Mouse (Mus musculus) A20 (cell line): Measurements from ENCODE around the gene Atp5g1.
"Not testable (repeated sequence)": the region's sequence is repeated elsewhere in the genome, so short reads cannot be mapped to it uniquely, and the experiment has no call there.

Experiments
- DNase-seq: peaks from one replicate; pipeline ENCODE4 v3.0.0-alpha.2; 2011; ENCODE audit warnings: low read depth, low spot score

Gene Atp5g1

GRCm38 (mm10) chr11:96075509-96076220 lies at the start of gene Atp5g1:
Atp5g1 (minus strand) TSS chr11:96075670.
- DNase-seq, result peak; percentile 99

- no peak for DNase-seq
Observed at GRCm38 (mm10) chr11:96124052-96124914, 48.8 kb upstream of the Atp5g1 start.

DNA sequence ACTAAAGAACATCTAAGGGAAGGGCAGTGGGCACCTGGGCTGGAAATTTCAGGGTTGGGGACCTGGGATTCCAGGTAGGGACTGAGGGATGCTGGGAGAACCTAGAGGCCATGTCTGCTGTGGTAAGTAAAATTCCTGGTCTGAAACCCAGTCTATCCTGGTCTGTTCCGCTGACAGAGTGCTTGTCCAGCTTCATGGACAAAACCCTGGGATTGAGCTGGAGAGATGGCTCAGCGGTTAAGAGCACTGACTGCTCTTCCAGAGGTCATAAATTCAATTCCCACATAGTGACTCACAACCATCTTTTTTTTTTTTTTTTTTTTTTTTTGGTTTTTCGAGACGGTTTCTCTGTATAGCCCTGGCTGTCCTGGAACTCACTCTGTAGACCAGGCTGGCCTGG lies 47.3 kb upstream of the Atp5g1 start:
- DNase-seq, result not testable (repeated sequence)

DNA sequence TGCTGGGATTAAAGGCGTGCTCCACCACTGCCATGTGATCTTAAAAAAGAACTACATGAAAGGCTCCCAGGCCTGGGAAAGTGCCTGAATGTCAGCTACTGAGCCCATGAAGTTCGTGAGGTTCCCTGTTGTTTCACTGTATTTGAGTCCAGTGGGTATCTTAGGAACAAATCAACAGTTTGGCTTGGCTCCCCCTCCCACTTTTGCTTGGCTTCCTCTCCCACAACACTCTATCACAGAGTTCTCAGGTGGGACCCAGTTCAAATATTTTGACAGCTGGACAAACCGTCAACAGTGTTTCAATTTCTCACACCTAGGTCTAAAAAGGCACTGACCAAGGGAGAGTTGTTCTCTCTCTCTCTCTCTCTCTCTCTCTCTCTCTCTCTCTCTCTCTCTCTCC lies 43.9 kb upstream of the Atp5g1 start:
- DNase-seq, result no peak

GRCm38 (mm10) chr11:96116925-96117324 lies 41.5 kb upstream of the Atp5g1 start:
- not testable (repeated sequence) for DNase-seq

DNA sequence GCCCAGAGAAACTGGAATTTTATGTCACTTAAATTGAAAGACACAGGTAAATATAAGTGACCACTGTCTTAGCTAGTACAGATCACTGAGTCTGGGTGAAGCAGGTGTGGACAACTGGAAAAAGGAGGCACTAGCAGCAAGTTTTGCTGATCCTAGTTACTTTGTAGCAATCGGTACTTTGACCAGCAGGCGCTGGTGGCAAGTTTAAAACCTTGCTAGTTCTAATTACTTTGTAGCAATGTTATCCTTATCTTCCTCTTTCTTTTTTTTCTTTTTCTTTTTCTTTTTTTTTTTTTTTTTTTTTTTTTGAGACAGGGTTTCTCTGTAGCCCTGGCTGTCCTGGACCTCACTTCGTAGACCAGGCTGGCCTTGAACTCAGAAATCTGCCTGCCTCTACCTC lies 40.6 kb upstream of the Atp5g1 start:
- no peak for DNase-seq

DNA sequence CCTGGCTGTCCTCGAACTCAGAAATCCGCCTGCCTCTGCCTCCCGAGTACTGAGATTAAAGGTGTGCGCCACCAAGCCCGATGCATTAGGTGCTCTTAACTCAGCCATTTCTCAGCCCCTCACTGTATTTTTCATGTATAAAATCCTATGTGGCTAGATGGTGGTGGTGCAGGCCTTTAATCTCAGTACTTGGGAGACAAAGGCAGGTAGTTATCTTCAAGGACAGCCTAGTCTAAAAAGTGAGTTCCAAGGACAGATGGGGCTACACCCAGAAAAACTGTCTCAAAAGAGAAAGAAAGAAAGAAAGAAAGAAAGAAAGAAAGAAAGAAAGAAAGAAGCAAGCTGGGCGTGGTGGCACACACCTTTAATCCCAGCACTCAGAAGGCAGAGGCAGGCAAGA lies 39.9 kb upstream of the Atp5g1 start:
- DNase-seq, result no peak

GRCm38 (mm10) chr11:96114077-96114476 lies 38.6 kb upstream of the Atp5g1 start:
- DNase-seq, result no peak

DNA sequence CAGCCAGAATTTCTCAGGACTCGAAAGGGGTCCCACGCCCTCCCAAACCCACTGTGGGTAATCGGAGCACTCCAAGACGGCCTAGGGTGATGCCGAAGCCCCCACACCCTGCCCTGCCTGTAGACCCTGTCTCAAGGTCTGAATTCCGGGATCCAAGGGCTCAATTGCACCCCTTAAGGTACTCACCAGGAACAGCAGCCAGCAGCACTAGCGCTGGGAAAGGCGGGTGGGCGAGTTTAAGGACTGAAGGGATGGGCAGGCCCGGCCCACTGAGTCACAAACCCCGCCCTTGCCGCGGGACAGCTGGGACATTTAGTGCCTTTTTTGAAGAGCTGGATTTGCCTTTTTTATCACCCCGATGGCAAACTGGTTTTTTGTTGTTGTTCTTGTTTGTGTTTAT lies 36.3 kb upstream of the Atp5g1 start, which contains the start of gene Calcoco2:
Gene Calcoco2 (minus strand): TSS at position 214 of the 400 bp plus-strand sequence.
- DNase-seq, result no peak

DNA sequence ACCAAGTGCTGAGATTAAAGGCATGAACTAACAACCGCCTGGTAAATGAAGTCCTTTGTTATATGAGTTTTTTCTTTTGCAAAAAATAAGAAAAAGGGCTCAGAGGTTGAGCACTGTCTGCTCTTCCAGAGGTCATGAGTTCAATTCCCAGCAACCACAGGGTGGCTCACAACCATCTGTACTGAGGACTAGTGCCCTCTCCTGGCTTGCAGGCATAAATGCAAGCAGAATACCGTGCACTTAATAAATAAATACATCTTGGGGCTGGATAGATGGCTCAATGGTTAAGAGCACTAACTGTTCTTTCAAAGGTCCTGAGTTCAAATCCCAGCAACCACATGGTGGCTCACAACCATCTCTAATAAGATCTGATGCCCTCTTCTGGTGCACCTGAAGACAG lies 35.5 kb upstream of the Atp5g1 start:
- peak; percentile 33 for DNase-seq

DNA sequence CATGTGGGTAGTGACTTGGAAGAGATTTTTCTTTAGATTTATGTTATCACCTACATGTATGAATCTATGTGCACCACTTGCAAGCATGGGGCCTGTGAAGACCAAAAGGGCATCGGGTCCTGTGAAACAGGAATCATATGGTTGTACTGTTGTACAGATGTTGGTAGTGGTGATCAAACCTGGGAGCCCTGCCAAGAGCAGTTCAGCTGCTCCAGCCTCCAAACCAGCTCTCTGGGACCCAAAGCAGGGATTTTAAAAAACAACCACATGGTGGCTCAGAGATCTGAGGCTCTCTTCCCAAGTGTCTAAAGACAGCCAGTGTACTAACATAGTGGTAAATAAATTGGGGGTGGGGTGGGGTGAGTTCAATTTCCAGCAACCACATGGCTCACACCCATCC lies 32.9 kb upstream of the Atp5g1 start:
- no peak for DNase-seq

DNA sequence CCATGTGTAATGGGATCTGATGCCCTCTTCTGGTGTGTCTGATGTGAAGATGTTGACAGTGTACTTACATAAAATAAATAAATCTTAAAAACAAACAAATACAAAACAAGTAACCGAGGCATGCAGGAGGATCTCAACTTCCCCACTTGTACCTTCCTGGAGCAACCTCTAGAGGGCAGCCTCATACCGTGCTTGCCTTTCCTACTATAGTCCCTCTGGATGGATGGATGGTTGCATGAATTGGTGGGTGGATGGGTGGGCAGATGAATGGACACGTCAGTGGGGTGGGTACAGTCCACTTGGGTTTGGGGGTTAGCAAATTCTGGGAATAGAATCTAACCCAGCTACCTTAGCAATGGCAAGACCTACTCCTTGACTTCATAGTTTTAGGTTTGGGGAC lies 17.9 kb upstream of the Atp5g1 start:
- peak; percentile 60 for DNase-seq

- no peak for DNase-seq
Observed at GRCm38 (mm10) chr11:96092674-96093291, 17.3 kb upstream of the Atp5g1 start.

DNA sequence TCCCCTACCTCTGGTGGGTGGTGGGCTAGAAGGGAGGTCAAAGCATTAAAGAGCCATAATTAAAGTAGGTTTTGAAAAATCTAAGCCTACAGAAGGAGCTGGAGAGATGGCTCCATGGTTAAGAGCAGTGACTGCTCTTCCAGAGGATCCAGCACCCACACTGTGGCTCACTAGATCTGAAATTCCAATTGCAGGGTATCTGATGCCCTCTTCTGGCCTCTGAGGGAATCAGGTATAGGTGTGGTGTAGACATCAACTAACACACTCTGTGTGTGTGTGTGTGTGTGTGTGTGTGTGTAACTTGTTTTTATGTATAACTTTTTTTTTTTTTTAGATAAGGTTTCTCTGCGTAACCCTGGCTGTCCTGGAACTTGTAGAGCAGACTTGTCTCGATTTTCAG lies 15.6 kb upstream of the Atp5g1 start:
- DNase-seq, result peak; percentile 53

DNA sequence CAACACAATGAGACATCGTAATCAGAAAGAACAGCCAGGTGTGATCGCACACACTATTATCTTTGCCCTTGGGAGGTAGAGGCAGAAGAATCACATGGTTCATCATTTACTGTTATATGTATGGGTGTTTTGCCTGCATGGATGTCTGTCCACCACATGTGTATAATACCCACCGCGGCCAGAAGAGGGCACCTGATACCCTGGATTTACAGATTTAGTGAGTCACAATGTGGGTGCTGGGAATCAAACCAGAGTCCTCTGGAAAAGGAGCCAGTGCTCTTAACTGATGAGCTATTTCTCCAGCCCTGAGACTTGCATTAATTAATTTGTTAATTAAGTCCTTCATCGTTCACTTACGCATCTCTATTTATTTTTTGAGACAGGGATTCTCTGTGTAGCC lies 12.5 kb upstream of the Atp5g1 start:
- no peak for DNase-seq

GRCm38 (mm10) chr11:96082682-96083081 lies 7.2 kb upstream of the Atp5g1 start:
- DNase-seq, result no peak

DNA sequence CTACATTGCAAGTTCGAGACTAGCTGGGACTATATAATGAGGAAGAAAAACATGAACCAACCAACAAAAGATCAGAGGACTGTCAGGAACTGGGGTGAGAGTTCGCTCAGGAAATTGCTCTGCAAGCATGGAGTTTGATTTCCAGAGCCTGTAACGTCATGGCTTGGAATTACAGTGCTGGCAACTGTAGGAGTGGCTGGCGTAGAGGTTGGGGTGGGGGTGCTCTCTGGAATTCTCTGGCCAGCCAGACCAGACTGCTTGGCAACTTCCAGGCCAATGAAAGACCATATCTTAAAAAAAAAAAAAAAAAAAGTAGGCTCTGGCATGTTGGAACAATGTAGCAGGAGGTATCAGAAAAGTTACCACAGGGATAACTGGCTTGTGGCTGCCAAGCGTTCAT lies 5.3 kb upstream of the Atp5g1 start:
- DNase-seq, result no peak

GRCm38 (mm10) chr11:96076221-96077105 lies 993 bp upstream of the Atp5g1 start:
- DNase-seq, result no peak

- no peak for DNase-seq
Observed at GRCm38 (mm10) chr11:96075177-96075508, 327 bp downstream of the Atp5g1 start.

DNA sequence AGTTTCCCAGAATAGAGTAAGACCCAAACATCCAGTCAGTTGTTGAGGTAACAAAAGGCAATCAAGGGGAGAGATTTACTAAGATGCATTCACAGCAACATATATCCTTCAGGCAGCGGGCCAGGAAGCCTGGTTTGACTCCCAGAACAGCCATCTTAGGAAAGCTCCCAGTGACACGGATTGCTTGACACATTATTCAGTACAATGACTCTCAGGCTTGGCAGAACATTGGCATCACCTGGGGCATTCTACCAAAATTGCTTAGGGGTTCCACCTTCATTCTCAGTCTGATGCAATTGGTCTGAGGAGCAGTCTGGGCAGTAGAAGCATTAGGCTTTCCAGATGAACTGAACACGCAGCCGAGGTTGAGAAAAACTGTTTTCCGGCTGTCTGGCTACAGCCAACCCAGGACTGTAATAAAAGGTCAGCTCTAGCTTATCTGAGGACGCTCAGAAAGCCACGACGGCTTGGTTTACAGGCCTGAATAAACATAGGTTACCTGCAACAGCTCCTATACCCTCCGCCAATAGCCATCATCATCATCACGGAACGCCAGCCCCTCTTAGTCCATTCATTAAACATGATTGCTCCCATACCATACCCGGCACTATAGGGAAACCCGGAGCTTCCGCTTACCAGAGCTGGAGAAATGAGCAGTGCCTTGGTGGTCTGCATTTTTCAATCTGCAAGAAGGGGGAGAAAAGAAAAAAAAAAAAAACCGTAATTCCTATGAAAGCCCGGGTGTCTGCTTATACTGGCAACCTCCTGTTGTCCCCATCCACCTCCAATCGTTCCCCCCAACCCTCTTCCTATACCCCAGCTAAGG lies 906 bp downstream of the Atp5g1 start:
- DNase-seq, result peak; percentile 35
